Mouse (Mus musculus): Measurements from ENCODE around the gene Espn.

DNA sequence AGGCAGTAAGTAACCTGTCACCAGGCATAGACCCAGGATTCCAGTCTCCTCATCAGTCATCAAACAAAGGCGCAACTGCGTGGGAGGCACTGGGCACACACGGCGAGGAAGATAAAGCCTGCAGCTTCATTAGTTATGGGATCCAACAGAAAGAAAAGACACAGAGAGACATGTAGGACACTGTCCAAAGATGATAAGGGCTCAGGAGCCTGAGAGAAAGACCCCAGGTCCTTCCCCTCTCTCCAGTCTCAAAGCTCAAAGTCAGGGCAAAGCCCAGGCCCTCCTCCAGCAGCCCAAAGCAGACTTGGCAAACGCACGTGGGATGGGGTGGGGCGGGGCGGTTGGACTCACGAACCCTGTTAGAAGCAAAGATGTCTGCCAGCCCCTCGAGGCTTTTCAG, 6.7 kb downstream of the Espn start:
- TF ChIP-seq GATA1 (IDR thresholded peaks at IDR 0.05; ENCODE audit: borderline replicate concordance, low read length): no peak
- TF ChIP-seq FLI1 (IDR thresholded peaks at IDR 0.05; ENCODE audit: low read length): no peak

Data from megakaryocyte, embryonic 14.5 days (primary cell).